Mouse (Mus musculus) layer of hippocampus, adult 6 months (tissue): ENCODE measurements around the gene Gm3259. TPM values are rescaled to one million over a fixed set of nuclear protein-coding genes. Genes with fewer than 3 reads are reported as not detected.

Experiments used
- long read RNA-seq, 2 experiments: library from polyadenylated mRNA; unstranded; transcript quantifications; one replicate each; pipeline ENCODE4 v2.0.0; 2019 to 2020
- polyA plus RNA-seq: library from polyadenylated mRNA; unstranded; fragments of <200 nt; fragmentation: Nextera tagmentation; gene quantifications from 2 replicates; pipeline ENCODE4 v1.2.3, GENCODE M21; 2021

The Gm3259 gene
- polyA plus RNA-seq = not detected in 2 replicates
- long read RNA-seq, experiment 1 = 0 reads
- long read RNA-seq, experiment 2 = 0 reads

DNA sequence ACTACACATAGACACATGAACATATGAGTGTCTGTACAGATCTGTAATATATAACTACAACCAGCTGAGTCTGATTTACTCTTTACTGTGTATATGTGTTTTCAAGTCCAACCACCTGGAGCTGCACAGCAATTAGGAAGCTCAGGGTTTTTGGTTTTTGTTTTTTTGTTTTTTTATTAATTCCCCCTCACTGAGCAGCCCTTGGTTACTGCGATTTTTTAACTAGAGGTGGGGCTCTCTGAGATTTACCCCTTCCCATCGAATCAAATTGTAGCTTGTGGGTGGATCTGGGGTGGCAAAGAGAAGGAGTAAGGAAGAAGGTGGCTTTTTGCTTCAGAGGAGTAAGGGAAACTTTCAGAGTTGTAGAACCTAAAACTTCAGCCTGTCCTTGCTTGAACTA, at the start of gene Gm3259:
Gm3259 (plus strand) TSS at position 301 of the 400 bp plus-strand sequence.

DNA sequence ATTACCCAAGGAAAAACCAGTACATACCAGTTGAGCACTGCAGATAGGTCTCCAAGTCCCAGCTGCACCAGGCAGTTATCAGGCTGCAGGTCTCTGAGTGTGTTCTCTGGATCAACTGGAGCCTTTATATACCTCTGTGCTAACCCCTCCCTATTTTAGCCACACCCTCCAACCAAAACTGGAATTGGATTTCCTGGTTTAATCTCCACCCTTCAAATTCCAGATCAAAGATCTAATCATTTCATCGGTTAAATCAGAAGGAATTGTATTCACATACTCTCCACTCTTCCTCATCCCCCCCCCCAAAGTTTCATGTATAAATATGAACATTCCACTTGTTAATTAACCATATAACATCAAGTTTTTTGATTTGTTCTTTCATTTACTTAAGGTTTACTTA, 33.0 kb upstream of the Gm3259 start, which contains the start of gene Gm10424:
Gm10424 (minus strand) TSS at position 101 of the 400 bp plus-strand sequence.

Other genes with a start within 250 kb of the Gm3259 start
- not detected in 2 replicates for gene Gm7942, start 199.0 kb upstream of the Gm3259 start, polyA plus RNA-seq
- not detected in 2 replicates for gene Gm16513, start 123.3 kb upstream of the Gm3259 start, polyA plus RNA-seq
- gene Gm10424, start 33.1 kb upstream of the Gm3259 start, polyA plus RNA-seq = not detected in 2 replicates
- not detected in 2 replicates for gene D5Ertd577e, start 150.9 kb downstream of the Gm3259 start, polyA plus RNA-seq
- not detected in 2 replicates for gene Gm3286, start 204.8 kb downstream of the Gm3259 start, polyA plus RNA-seq